Mouse (Mus musculus): ENCODE measurements around the gene Pitpnb. TPM values are rescaled to one million over a fixed set of nuclear protein-coding genes. Genes with fewer than 3 reads are reported as not detected.

Pitpnb gene
- polyA plus RNA-seq, 1 experiment from 2014 or later: 61.2 TPM

- ATAC-seq (ENCODE audit: low FRiP score, low TSS enrichment) (no peak), DNase-seq (ENCODE audit: low spot score) (no peak)
- 80% methylated on average over 6 of the region's 6 CpGs for WGBS
- Histone ChIP-seq H3K27ac (replicated peaks) (no peak overlapping the region), H3K4me2 (replicated peaks; ENCODE audit: low read depth) (no peak overlapping the region), H3K9ac (ENCODE audit: low read length) (no peak overlapping the region), H3K36me3 (ENCODE audit: control insufficient read depth, insufficient read depth, low read length) (no peaks in the 10 kb centered on the region), H3K4me1 (replicated peaks; ENCODE audit: control insufficient read depth, insufficient read depth) (0 out of 2 replicates have a peak, but pooled peaks cover 2% of the 10 kb centered on the region), H3K4me3 (ENCODE audit: low read depth, low read length) (no peak overlapping the region), H3K27me3 (ENCODE audit: control insufficient read depth, insufficient read depth, low read length) (no peaks in the 10 kb centered on the region), H3K9me3 (ENCODE audit: control insufficient read depth, low read length) (no peaks in the 10 kb centered on the region)
- no peak for TF ChIP-seq EP300 (optimal IDR thresholded peaks at IDR 0.05)
- no peak for TF ChIP-seq CTCF (IDR thresholded peaks at IDR 0.05; ENCODE audit: low read depth)
These were observed 98.3 kb downstream of the Pitpnb start for GRCm38 (mm10) chr5:111428882-111429281.

- ATAC-seq (ENCODE audit: low FRiP score, low TSS enrichment) (no peak), DNase-seq (ENCODE audit: low spot score) (no peak)
- WGBS: 46% methylated on average over 7 of the region's 7 CpGs
- Histone ChIP-seq H3K9ac (ENCODE audit: low read length) (no peak overlapping the region), H3K9me3 (ENCODE audit: control insufficient read depth, low read length) (no peaks in the 10 kb centered on the region), H3K4me3 (ENCODE audit: low read depth, low read length) (no peak overlapping the region), H3K4me1 (replicated peaks; ENCODE audit: control insufficient read depth, insufficient read depth) (0 out of 2 replicates have a peak, but pooled peaks cover 2% of the 10 kb centered on the region), H3K4me2 (replicated peaks; ENCODE audit: low read depth) (no peak overlapping the region), H3K27me3 (ENCODE audit: control insufficient read depth, insufficient read depth, low read length) (no peaks in the 10 kb centered on the region), H3K27ac (replicated peaks) (no peak overlapping the region), H3K36me3 (ENCODE audit: control insufficient read depth, insufficient read depth, low read length) (no peaks in the 10 kb centered on the region)
- TF ChIP-seq EP300 (optimal IDR thresholded peaks at IDR 0.05) (no peak), CTCF (IDR thresholded peaks at IDR 0.05; ENCODE audit: low read depth) (no peak)
These were observed 99.2 kb downstream of the Pitpnb start for GRCm38 (mm10) chr5:111429726-111430125.

- ATAC-seq (ENCODE audit: low FRiP score, low TSS enrichment) (no peak), DNase-seq (ENCODE audit: low spot score) (no peak)
- no peak overlapping the region for H3K4me2 ChIP-seq (replicated peaks; ENCODE audit: low read depth)
- H3K27me3 ChIP-seq (ENCODE audit: control insufficient read depth, insufficient read depth, low read length): no peaks in the 10 kb centered on the region
- no peaks in the 10 kb centered on the region for H3K36me3 ChIP-seq (ENCODE audit: control insufficient read depth, insufficient read depth, low read length)
- TF ChIP-seq EP300 (optimal IDR thresholded peaks at IDR 0.05) (no peak), CTCF (IDR thresholded peaks at IDR 0.05; ENCODE audit: low read depth) (no peak)
- H3K9me3 ChIP-seq (ENCODE audit: control insufficient read depth, low read length): no peaks in the 10 kb centered on the region
- 54% methylated on average over 11 of the region's 11 CpGs for WGBS
- no peak overlapping the region for H3K27ac ChIP-seq (replicated peaks)
- H3K9ac ChIP-seq (ENCODE audit: low read length): no peak overlapping the region
- no peak overlapping the region for H3K4me3 ChIP-seq (ENCODE audit: low read depth, low read length)
- 0 out of 2 replicates have a peak, but pooled peaks cover 2% of the 10 kb centered on the region for H3K4me1 ChIP-seq (replicated peaks; ENCODE audit: control insufficient read depth, insufficient read depth)
These were observed 100.6 kb downstream of the Pitpnb start for GRCm38 (mm10) chr5:111431007-111431730.

GRCm38 (mm10) chr5:111432842-111433241 lies 102.3 kb downstream of the Pitpnb start:
- no peaks in the 10 kb centered on the region for H3K27me3 ChIP-seq (ENCODE audit: control insufficient read depth, insufficient read depth, low read length)
- ATAC-seq (ENCODE audit: low FRiP score, low TSS enrichment) (no peak), DNase-seq (ENCODE audit: low spot score) (no peak)
- H3K9me3 ChIP-seq (ENCODE audit: control insufficient read depth, low read length): no peaks in the 10 kb centered on the region
- WGBS: 56% methylated on average over 5 of the region's 5 CpGs
- H3K4me2 ChIP-seq (replicated peaks; ENCODE audit: low read depth): no peak overlapping the region
- no peak overlapping the region for H3K9ac ChIP-seq (ENCODE audit: low read length)
- H3K4me3 ChIP-seq (ENCODE audit: low read depth, low read length): no peak overlapping the region
- no peak overlapping the region for H3K27ac ChIP-seq (replicated peaks)
- H3K36me3 ChIP-seq (ENCODE audit: control insufficient read depth, insufficient read depth, low read length): no peaks in the 10 kb centered on the region
- TF ChIP-seq EP300 (optimal IDR thresholded peaks at IDR 0.05): no peak
- TF ChIP-seq CTCF (IDR thresholded peaks at IDR 0.05; ENCODE audit: low read depth): no peak
- no peaks in the 10 kb centered on the region for H3K4me1 ChIP-seq (replicated peaks; ENCODE audit: control insufficient read depth, insufficient read depth)

- peak; percentile 33; the same call in 1 of the 2 replicates for ATAC-seq (ENCODE audit: low FRiP score, low TSS enrichment)
- no peaks in the 10 kb centered on the region for H3K9me3 ChIP-seq (ENCODE audit: control insufficient read depth, low read length)
- DNase-seq (ENCODE audit: low spot score): peak; percentile 33
- TF ChIP-seq EP300 (optimal IDR thresholded peaks at IDR 0.05) (no peak), CTCF (IDR thresholded peaks at IDR 0.05; ENCODE audit: low read depth) (no peak)
- no peaks in the 10 kb centered on the region for H3K27me3 ChIP-seq (ENCODE audit: control insufficient read depth, insufficient read depth, low read length)
- no peaks in the 10 kb centered on the region for H3K36me3 ChIP-seq (ENCODE audit: control insufficient read depth, insufficient read depth, low read length)
- H3K27ac ChIP-seq (replicated peaks): no peak overlapping the region
- H3K4me2 ChIP-seq (replicated peaks; ENCODE audit: low read depth): peak overlapping the region; percentile 8; the same call in 1 of the 2 replicates
- H3K4me3 ChIP-seq (ENCODE audit: low read depth, low read length): no peak overlapping the region
- H3K4me1 ChIP-seq (replicated peaks; ENCODE audit: control insufficient read depth, insufficient read depth): no peaks in the 10 kb centered on the region
- H3K9ac ChIP-seq (ENCODE audit: low read length): 0 out of 2 replicates have a peak overlapping the region, but pooled peaks have one; percentile 8
- 24% methylated on average over 14 of the region's 16 CpGs for WGBS
These were observed 103.8 kb downstream of the Pitpnb start for GRCm38 (mm10) chr5:111434342-111434842.

GRCm38 (mm10) chr5:111436260-111436659 lies 105.7 kb downstream of the Pitpnb start:
- no peaks in the 10 kb centered on the region for H3K27me3 ChIP-seq (ENCODE audit: control insufficient read depth, insufficient read depth, low read length)
- DNase-seq (ENCODE audit: low spot score) (no peak), ATAC-seq (ENCODE audit: low FRiP score, low TSS enrichment) (no peak)
- no peaks in the 10 kb centered on the region for H3K9me3 ChIP-seq (ENCODE audit: control insufficient read depth, low read length)
- no peak overlapping the region for H3K27ac ChIP-seq (replicated peaks)
- TF ChIP-seq EP300 (optimal IDR thresholded peaks at IDR 0.05) (no peak), CTCF (IDR thresholded peaks at IDR 0.05; ENCODE audit: low read depth) (no peak)
- no peak overlapping the region for H3K4me2 ChIP-seq (replicated peaks; ENCODE audit: low read depth)
- 73% methylated on average over 7 of the region's 7 CpGs for WGBS
- no peaks in the 10 kb centered on the region; the same call in 1 of the 2 replicates for H3K36me3 ChIP-seq (ENCODE audit: control insufficient read depth, insufficient read depth, low read length)
- H3K9ac ChIP-seq (ENCODE audit: low read length): no peak overlapping the region
- H3K4me3 ChIP-seq (ENCODE audit: low read depth, low read length): no peak overlapping the region
- no peaks in the 10 kb centered on the region for H3K4me1 ChIP-seq (replicated peaks; ENCODE audit: control insufficient read depth, insufficient read depth)

Data from stomach, postnatal 0 days (tissue).